Mouse (Mus musculus) ES-Bruce4 (cell line): Measurements from ENCODE around the gene Rhou. TPM values are rescaled to one million over a fixed set of nuclear protein-coding genes. Genes with fewer than 3 reads are reported as not detected.

Experiments
- H3K27ac ChIP-seq: 2 replicates; pipeline ENCODE4 v1.5.1; 2012; ENCODE audit warnings: low read length, inconsistent platforms; ENCODE audit not compliant: insufficient read depth
- H3K27me3 ChIP-seq: 2 replicates; pipeline ENCODE4 v1.6.1; 2012; ENCODE audit warnings: mild to moderate bottlenecking, low read length, inconsistent platforms; ENCODE audit not compliant: control insufficient read depth, poor library complexity, insufficient read depth, severe bottlenecking
- H3K36me3 ChIP-seq: 2 replicates; pipeline ENCODE4 v1.6.1; 2012; ENCODE audit warnings: inconsistent platforms, mild to moderate bottlenecking, low read length, moderate library complexity; ENCODE audit not compliant: control insufficient read depth, poor library complexity, insufficient read depth, severe bottlenecking
- H3K4me1 ChIP-seq: one replicate; pipeline ENCODE4 v1.8.1; 2011; ENCODE audit warnings: low read length; ENCODE audit not compliant: control insufficient read depth, insufficient read depth
- H3K4me3 ChIP-seq: 2 replicates; pipeline ENCODE4 v1.5.1; 2011; ENCODE audit warnings: low read depth, mild to moderate bottlenecking, low read length
- H3K9ac ChIP-seq: 2 replicates; pipeline ENCODE4 v1.6.1; 2012; ENCODE audit warnings: low read depth, mild to moderate bottlenecking, inconsistent platforms; ENCODE audit not compliant: poor library complexity, severe bottlenecking
- H3K9me3 ChIP-seq: replicated peaks from 2 replicates; pipeline ENCODE4 v1.6.1; 2012; ENCODE audit warnings: mild to moderate bottlenecking, low read length, inconsistent platforms; ENCODE audit not compliant: control insufficient read depth, poor library complexity, insufficient read depth, severe bottlenecking
- CTCF ChIP-seq: IDR thresholded peaks from one replicate; pipeline ENCODE4 v1.8.1; 2011; ENCODE audit warnings: low read depth, low read length
- EP300 ChIP-seq: IDR thresholded peaks from 2 replicates; pipeline ENCODE4 v1.6.1; 2011; ENCODE audit warnings: low read depth, low read length; ENCODE audit not compliant: insufficient read depth
- POLR2A ChIP-seq: IDR thresholded peaks from one replicate; pipeline ENCODE4 v1.8.1; 2011; ENCODE audit warnings: low read length; ENCODE audit not compliant: insufficient read depth
- polyA plus RNA-seq: library from polyadenylated mRNA; stranded (reverse); fragments of >200 nt; gene quantifications from 2 replicates; pipeline ENCODE4 v1.2.4, GENCODE M21; 2011; ENCODE audit warnings: low read depth; ENCODE audit not compliant: missing spikeins, insufficient read depth, insufficient read length

Rhou gene
- polyA plus RNA-seq, 1 experiment, result 60.7 TPM

GRCm38 (mm10) chr8:123648245-123649170 is 5.2 kb upstream of the Rhou start:
- no peak overlapping the region for H3K27ac ChIP-seq

GRCm38 (mm10) chr8:123649483-123649882 is 4.2 kb upstream of the Rhou start:
- no peak overlapping the region for H3K27ac ChIP-seq
- TF ChIP-seq POLR2A (no peak), CTCF (no peak), EP300 (no peak)

More at GRCm38 (mm10) chr8:123648245-123649170, 5.2 kb upstream of the Rhou start:
- TF ChIP-seq EP300, result no peak
- TF ChIP-seq POLR2A, result no peak
- H3K36me3 ChIP-seq, result no peaks in the 10 kb centered on the region
- H3K4me3 ChIP-seq, result no peak overlapping the region
- H3K27me3 ChIP-seq, result no peaks in the 10 kb centered on the region
- H3K9ac ChIP-seq, result no peak overlapping the region
- H3K4me1 ChIP-seq, result no peaks in the 10 kb centered on the region
- no peaks in the 10 kb centered on the region for H3K9me3 ChIP-seq

GRCm38 (mm10) chr8:123651390-123652098 is 2.2 kb upstream of the Rhou start:
- H3K27me3 ChIP-seq, result no peaks in the 10 kb centered on the region

More at GRCm38 (mm10) chr8:123649483-123649882, 4.2 kb upstream of the Rhou start:
- H3K4me1 ChIP-seq, result no peaks in the 10 kb centered on the region
- no peaks in the 10 kb centered on the region for H3K9me3 ChIP-seq
- H3K27me3 ChIP-seq, result no peaks in the 10 kb centered on the region
- no peaks in the 10 kb centered on the region for H3K36me3 ChIP-seq
- no peak overlapping the region for H3K4me3 ChIP-seq
- H3K9ac ChIP-seq, result no peak overlapping the region

GRCm38 (mm10) chr8:123652641-123653040 is 1.1 kb upstream of the Rhou start:
- peaks cover 2% of the 10 kb centered on the region for H3K4me1 ChIP-seq
- H3K9ac ChIP-seq, result no peak overlapping the region
- TF ChIP-seq POLR2A (no peak), CTCF (peak; percentile 16), EP300 (no peak)
- H3K4me3 ChIP-seq, result no peak overlapping the region
- no peak overlapping the region for H3K27ac ChIP-seq
- H3K9me3 ChIP-seq, result no peaks in the 10 kb centered on the region
- no peaks in the 10 kb centered on the region for H3K27me3 ChIP-seq
- H3K36me3 ChIP-seq, result peaks cover 3% of the 10 kb centered on the region; the same call in 1 of the 2 replicates

More at GRCm38 (mm10) chr8:123651390-123652098, 2.2 kb upstream of the Rhou start:
- H3K9ac ChIP-seq, result no peak overlapping the region
- H3K4me3 ChIP-seq, result no peak overlapping the region
- H3K9me3 ChIP-seq, result no peaks in the 10 kb centered on the region
- H3K36me3 ChIP-seq, result no peaks in the 10 kb centered on the region
- no peak overlapping the region for H3K27ac ChIP-seq
- no peak for TF ChIP-seq POLR2A
- TF ChIP-seq EP300, result no peak
- TF ChIP-seq CTCF, result no peak
- H3K4me1 ChIP-seq, result peaks cover 2% of the 10 kb centered on the region

- Histone ChIP-seq H3K27me3 (no peaks in the 10 kb centered on the region), H3K4me1 (peaks cover 2% of the 10 kb centered on the region), H3K4me3 (peak overlapping the region; percentile 81), H3K9me3 (no peaks in the 10 kb centered on the region), H3K36me3 (peaks cover 3% of the 10 kb centered on the region; the same call in 1 of the 2 replicates), H3K27ac (no peak overlapping the region), H3K9ac (peak overlapping the region; percentile 92)
- no peak for TF ChIP-seq EP300
- TF ChIP-seq CTCF, result no peak
- TF ChIP-seq POLR2A, result no peak
These were observed 353 bp downstream of the Rhou start for GRCm38 (mm10) chr8:123653994-123654569.

GRCm38 (mm10) chr8:123654763-123655162 is 1.0 kb downstream of the Rhou start:
- Histone ChIP-seq H3K9me3 (no peaks in the 10 kb centered on the region), H3K27me3 (no peaks in the 10 kb centered on the region), H3K4me3 (peak overlapping the region; percentile 21; the same call in 1 of the 2 replicates), H3K9ac (peak overlapping the region; percentile 92), H3K4me1 (peaks cover 2% of the 10 kb centered on the region), H3K36me3 (peaks cover 3% of the 10 kb centered on the region; the same call in 1 of the 2 replicates), H3K27ac (peak overlapping the region; percentile 68)
- no peak for TF ChIP-seq POLR2A
- no peak for TF ChIP-seq CTCF
- TF ChIP-seq EP300, result no peak
